Mouse (Mus musculus): ENCODE measurements at regions not wholly inside any gene's neighbourhood (a gene's known extent, or its start where the extent isn't known, plus 50 kb on each side); places are given as distances from the start of the nearest gene placed in this dataset.

- DNase-seq, result no peak
These were observed 86.4 kb downstream of the Anapc4 start for GRCm38 (mm10) chr5:52920251-52920650.

DNA sequence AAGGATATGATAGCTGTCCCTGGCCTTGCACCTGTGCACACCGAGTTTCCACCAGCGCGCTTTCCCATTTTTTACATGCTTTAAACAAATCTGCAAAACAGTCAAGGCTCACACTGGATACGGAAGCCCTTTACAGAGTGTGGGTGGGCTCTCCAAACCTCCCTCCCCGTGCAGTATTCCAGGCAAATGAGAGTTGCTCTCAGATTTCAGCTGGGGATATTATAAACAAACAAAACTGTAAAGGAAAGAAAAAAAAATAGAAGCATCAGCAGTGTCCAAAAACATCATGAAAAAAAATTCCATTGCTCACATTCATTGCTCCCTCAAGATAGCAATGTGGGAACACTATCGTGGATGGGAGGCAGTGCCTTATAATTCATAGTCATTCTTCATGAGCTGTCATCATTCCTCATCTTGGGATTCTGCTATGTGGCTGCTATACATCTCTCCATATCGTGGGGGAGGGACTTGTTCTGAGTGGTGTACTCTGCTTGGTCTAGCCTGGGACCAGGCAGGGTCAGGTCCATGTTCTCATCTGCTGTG is 87.0 kb downstream of the Anapc4 start:
- DNase-seq, result no peak

GRCm38 (mm10) chr5:52925006-52925405 is 91.2 kb downstream of the Anapc4 start:
- no peak for DNase-seq

DNA sequence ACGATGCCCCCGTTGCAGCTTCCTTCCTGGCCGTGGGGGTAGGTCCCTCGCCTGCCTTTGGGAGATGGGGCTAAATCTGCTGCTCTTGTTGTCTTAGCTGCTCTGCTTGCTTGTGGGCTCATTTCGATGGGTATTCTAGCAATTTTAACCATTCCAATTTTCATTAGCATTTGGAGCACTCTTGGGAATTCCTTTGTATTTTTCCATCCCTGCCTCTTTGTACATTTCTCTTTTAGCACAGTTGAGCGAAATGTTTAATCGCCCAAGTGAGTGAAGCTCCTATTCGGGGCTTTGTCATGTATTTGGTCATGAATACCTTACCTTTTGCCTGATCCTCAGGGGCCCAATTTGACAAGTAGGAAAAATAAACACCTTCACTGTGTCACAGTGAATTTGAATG is 95.9 kb downstream of the Anapc4 start:
- DNase-seq, result no peak

- no peak for DNase-seq
These were observed 99.5 kb downstream of the Anapc4 start for GRCm38 (mm10) chr5:52933291-52933690.

GRCm38 (mm10) chr5:52937626-52938025 is 100.3 kb upstream of the Slc34a2 start:
- no peak for DNase-seq

GRCm38 (mm10) chr5:52939994-52940393 is 97.9 kb upstream of the Slc34a2 start:
- DNase-seq, result no peak

DNA sequence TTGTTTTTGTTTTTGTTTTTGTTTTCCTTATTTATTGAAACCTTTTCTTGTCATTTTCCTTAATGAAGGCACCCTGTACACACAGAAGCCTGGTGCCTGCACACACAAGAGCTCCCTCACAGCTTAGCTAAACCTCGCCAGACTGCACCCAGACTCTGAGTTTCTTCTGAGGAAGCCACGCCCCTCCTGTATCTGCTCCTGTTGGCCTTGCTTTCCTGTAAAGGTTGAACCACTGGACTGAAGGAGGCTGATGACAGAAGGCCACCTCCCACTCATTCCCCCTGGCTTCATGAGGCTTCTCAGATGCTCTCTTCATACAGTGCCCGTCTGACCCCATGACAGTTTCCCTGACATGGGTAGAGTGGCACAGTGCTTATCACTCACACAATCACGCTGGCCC is 97.2 kb upstream of the Slc34a2 start:
- DNase-seq, result no peak

DNA sequence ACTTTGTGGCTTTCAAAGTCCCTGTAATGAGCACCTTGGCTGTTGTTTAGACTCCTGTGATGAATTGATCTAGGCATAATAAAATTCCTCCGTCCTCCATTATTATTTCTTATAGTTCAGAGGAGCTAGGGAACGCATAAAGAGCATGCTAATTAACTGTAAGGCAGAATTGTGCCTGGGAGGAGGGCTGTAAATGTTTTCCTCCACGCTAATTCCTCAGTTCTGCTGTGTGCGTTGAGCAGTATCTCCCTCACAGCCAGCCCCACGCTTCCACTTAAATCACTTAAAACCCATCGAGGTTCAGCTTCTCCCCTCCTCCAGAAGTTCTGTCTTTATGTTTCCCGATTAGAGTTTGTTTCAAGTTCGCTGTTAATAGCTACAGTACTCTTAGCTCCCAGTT is 84.0 kb upstream of the Slc34a2 start:
- no peak for DNase-seq

DNA sequence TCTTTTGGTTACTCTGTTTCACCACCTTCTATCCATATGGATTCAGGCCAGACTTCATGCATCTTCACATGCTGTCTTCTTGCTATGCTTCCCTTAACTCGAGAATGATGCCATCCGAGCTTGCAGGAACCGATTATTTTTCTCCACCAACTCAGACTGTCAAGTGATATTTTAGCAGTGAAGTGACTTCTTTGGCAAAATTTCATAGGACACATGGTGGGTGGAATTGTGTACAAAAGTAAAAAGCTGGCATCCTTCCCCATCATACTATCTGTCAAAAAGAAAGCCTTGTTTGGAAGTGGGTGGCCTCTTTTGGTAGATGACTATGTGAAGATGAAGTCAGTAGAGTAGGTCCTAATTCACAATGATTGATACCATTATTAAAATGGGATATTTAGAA is 83.2 kb upstream of the Slc34a2 start:
- no peak for DNase-seq

DNA sequence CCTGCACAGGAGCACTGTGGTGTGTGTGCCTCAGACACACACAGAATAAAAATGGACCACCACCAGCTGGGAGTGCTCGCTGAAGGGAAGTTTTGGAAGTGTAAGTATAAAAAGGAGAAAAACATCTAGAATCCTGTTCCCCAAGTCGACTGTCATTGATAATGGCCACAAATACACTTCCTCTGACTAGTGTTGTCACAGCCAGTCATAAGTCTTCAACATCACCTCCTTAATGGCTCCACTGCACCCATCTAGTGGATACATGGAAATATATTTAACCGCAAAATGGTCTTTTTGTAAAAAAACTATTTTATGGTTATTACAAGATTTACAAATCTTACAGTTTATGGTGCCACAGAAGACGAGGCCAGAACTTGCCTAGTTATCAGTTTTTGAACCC is 73.7 kb upstream of the Slc34a2 start:
- DNase-seq, result no peak

DNA sequence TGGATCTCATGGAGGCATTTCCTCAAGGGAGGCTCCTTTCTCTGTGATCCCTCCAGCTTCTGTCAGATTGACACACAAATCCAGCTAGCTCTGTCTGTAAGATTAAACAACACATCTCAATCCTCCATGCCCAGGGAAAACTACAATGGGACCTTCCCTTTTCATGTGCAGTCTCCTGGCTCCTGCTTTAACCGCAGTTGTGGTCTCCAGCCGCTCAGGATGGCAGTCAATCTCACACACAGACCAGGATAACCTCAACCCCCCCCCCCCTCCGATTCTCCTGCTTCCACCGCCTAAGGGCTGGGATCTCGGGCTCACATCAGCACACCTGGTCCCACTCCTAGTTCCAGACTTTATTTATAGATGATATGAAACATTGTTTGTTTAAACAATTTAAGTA is 66.1 kb upstream of the Slc34a2 start:
- no peak for DNase-seq

- DNase-seq, result no peak
These were observed 64.9 kb upstream of the Slc34a2 start for GRCm38 (mm10) chr5:52973003-52973402.

DNA sequence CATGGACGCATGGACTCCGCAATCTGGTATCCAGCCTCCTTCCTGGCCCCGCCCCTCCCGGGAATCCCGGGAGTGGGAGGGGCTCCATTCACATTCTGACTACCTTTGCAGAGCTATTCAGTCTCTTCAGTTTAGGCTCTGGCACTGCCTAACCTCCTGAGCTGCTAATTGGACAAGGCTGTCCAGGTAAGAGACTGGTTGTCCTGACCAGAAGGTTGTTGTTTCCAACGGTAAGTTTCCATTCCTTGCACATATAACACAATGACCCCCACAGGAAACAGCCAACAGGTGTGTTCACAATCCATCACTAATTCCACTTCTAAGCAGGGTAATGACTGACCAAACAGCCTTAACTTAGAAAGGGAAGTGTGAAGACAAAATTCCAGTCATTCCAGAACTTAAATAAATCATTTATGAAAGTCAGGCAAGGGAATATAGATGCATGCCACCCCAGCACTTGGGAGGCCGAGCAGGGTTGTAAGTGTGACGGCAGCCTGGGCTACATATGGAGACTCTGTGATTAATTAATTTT is 62.3 kb upstream of the Slc34a2 start:
- peak; percentile 63 for DNase-seq

DNA sequence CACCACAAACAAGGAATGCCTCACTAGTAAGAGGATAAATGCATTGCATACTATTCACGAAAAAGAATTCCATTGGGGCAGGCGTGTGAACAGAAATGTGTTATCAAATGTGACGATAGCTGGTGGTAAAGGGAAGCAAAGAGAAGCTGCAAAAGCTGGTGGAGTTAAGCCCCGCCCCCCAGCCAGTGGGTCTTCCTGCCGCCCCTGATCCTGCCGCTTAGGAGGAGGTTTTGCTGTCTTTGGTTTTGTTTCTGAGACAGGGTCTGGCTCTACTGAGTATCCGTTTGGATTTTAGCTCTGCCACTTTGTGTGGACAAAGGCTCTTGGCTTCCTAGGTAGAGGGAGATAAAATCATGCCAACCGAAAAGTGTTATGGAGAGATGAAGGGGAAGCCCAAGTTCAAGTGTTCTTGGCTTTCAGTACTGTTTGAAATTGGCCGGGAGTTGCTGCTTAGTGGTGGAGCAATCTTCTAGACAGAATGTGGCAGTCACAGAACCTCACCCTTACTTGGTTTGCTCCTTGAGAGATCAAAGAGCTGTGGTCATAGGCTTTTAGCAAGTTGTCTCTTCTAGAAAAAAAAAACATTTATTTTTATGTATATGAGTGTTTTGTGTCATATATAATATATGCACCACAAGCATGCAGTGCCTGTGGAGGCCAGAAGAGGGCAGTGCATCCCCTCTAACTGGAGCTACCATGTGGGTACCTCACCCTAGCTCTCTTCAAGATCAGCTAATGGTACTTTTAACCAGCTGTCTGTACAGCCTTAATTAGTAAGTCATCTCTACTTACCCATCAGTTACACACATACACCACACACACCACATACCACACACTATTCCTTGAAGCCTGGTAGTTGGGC is 59.8 kb upstream of the Slc34a2 start:
- no peak for DNase-seq

GRCm38 (mm10) chr5:52979458-52979857 is 58.4 kb upstream of the Slc34a2 start:
- DNase-seq, result peak; percentile 58

- no peak for DNase-seq
These were observed 55.8 kb upstream of the Slc34a2 start for GRCm38 (mm10) chr5:52982056-52982455.

DNA sequence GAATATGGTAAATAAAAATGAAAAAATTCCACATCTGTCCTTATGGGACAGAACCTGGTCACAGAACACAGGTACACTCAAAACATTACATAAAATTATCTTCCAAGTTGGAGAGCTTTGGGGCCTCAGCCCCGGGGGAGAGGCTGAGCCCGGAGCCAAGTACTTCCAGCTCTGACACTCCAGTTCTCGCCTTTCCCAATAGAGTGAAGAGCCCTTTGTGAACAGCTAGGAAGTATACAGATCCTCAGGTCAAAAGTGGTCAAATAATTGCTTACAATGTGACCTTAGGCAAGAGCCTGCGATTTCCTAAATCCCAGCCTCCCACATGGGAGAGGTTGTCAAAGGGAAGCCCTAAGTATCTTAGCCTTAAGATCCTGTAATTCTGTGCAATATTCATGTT is 55.1 kb upstream of the Slc34a2 start:
- DNase-seq, result no peak
